Mouse (Mus musculus): ENCODE results near the gene Sacs.

- TF ChIP-seq CTCF (IDR thresholded peaks at IDR 0.05; ENCODE audit: low read depth, low read length) (no peak), EP300 (IDR thresholded peaks at IDR 0.05; ENCODE audit: insufficient read depth, low read depth, low read length) (no peak), POLR2A (IDR thresholded peaks at IDR 0.05; ENCODE audit: insufficient read depth, low read length) (no peak)
Measured at GRCm38 (mm10) chr14:61155687-61156086, 17.4 kb downstream of the Sacs start.
